Mouse (Mus musculus) lung, adult 2 months (tissue): ENCODE measurements around the gene Metrnl.

Source experiments
- CTCF ChIP-seq: fragments of 200-500 bp; IDR thresholded peaks from 2 replicates; pipeline ENCODE4 v1.5.1; 2011; ENCODE audit warnings: mild to moderate bottlenecking, low read length, control low read depth; ENCODE audit not compliant: insufficient read depth
- POLR2A ChIP-seq: fragments of 200-500 bp; IDR thresholded peaks from 2 replicates; pipeline ENCODE4 v1.6.1; 2011; ENCODE audit warnings: low read depth, mild to moderate bottlenecking, control low read depth, low read length, borderline replicate concordance; ENCODE audit errors: extremely low read depth

- TF ChIP-seq CTCF (no peak), POLR2A (no peak)
Measured at GRCm38 (mm10) chr11:121712987-121713386, 11.6 kb downstream of the Metrnl start.
